Mouse (Mus musculus) embryo, embryonic 11 days (tissue): ENCODE results near the gene H2-M2.
"Not testable (repeated sequence)": the region's sequence is repeated elsewhere in the genome, so short reads cannot be mapped to it uniquely, and the experiment has no call there.

ENCODE experiments used
- DNase-seq: peaks from one replicate; pipeline ENCODE4 v3.0.0-alpha.2; 2015

H2-M2 gene

GRCm38 (mm10) chr17:37483452-37483851 lies at the start of gene H2-M2:
Gene H2-M2, minus strand, starts transcription at chr17:37483552.
- no peak for DNase-seq

- not testable (repeated sequence) for DNase-seq
Measured at GRCm38 (mm10) chr17:37525427-37525826, 42.1 kb upstream of the H2-M2 start.

GRCm38 (mm10) chr17:37524612-37525011 lies 41.3 kb upstream of the H2-M2 start:
- not testable (repeated sequence) for DNase-seq

- DNase-seq, result no peak
Measured at GRCm38 (mm10) chr17:37507730-37508129, 24.4 kb upstream of the H2-M2 start, which contains the start of gene Olfr111. Gene Olfr111, plus strand, starts transcription at chr17:37508030.

- DNase-seq, result no peak
Measured at GRCm38 (mm10) chr17:37491930-37492518, 8.7 kb upstream of the H2-M2 start, which contains the start of gene Olfr110. Gene Olfr110, plus strand, starts transcription at chr17:37492468.

- no peak for DNase-seq
Measured at GRCm38 (mm10) chr17:37458616-37459015, 24.7 kb downstream of the H2-M2 start, which contains the start of gene Olfr109. Gene Olfr109, plus strand, starts transcription at chr17:37458916.

GRCm38 (mm10) chr17:37445180-37445579 lies 38.2 kb downstream of the H2-M2 start, which contains the start of gene Olfr108:
Gene Olfr108, plus strand, starts transcription at chr17:37445480.
- no peak for DNase-seq
